In the genomic region with DNA sequence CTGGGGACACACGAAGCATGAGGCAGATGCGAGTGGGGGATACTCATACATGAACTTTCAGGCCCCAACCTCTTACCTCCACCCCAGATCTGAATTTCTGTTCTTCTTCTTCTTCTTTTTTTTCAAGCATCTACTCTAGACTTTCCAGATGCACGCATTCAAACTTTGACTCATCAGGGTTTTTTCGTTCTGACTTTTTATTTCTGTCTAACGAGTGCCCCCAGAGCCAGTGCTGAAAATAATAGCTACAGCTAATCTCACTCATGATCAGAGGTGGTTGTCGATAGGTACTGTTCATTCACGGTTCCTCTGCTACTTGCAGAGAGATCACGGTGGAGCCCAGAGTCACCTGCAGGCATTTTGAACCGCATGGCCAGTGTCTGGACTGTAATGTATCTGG, we compare ENCODE assay signal across 1 mouse cellular context.
TF ChIP-seq lines count a peak whose summit lies in the region.

No protein-coding gene starts in this region.

TF ChIP-seq in MEL, 35 proteins besides CTCF, POLR2A, EP300 and RAD21 (continued from another document):
- TF ChIP-seq UBTF (IDR thresholded peaks at IDR 0.05; ENCODE audit: borderline replicate concordance, insufficient read depth, low read depth, low read length) (no peak), POLR2AphosphoS5 (IDR thresholded peaks at IDR 0.05; ENCODE audit: borderline replicate concordance, low read depth, low read length) (no peak), MAZ (IDR thresholded peaks at IDR 0.05; ENCODE audit: low read depth, low read length) (no peak), CHD2 (IDR thresholded peaks at IDR 0.05; ENCODE audit: low read length) (no peak), MYB (IDR thresholded peaks at IDR 0.05; ENCODE audit: low read depth, low read length) (0 out of 2 replicates have a peak, but pooled peaks have one; percentile 6), GATA1 (IDR thresholded peaks at IDR 0.05; ENCODE audit: low read depth, low read length) (peak; percentile 61), ELF1 (IDR thresholded peaks at IDR 0.05; ENCODE audit: low read depth, low read length) (no peak), ZC3H11A (IDR thresholded peaks at IDR 0.05; ENCODE audit: low read depth, low read length) (no peak), TBP (IDR thresholded peaks at IDR 0.05; ENCODE audit: low read depth, low read length) (no peak)
